Mouse (Mus musculus): Measurements from ENCODE around the gene Grid1. TPM values are rescaled to one million over a fixed set of nuclear protein-coding genes. Genes with fewer than 3 reads are reported as not detected.

Gene Grid1
- polyA plus RNA-seq, 1 experiment from 2014 or later, result 0.59 TPM

GRCm38 (mm10) chr14:35122111-35122510 lies 302.2 kb downstream of the Grid1 start:
- no peaks in the 10 kb centered on the region for H3K27me3 ChIP-seq (ENCODE audit: insufficient read depth, poor library complexity, severe bottlenecking)
- H3K36me3 ChIP-seq, result no peaks in the 10 kb centered on the region
- no peaks in the 10 kb centered on the region for H3K4me1 ChIP-seq
- WGBS, result 49% methylated on average over 3 of the region's 3 CpGs
- no peaks in the 10 kb centered on the region for H3K9me3 ChIP-seq
- no peak overlapping the region for H3K27ac ChIP-seq
- no peak for DNase-seq (ENCODE audit: low spot score)
- no peak overlapping the region for H3K4me3 ChIP-seq

- no peaks in the 10 kb centered on the region for H3K27me3 ChIP-seq (ENCODE audit: insufficient read depth, poor library complexity, severe bottlenecking)
- no peaks in the 10 kb centered on the region for H3K36me3 ChIP-seq
- no peaks in the 10 kb centered on the region for H3K9me3 ChIP-seq
- 79% methylated on average over 5 of the region's 5 CpGs for WGBS
- no peak overlapping the region for H3K27ac ChIP-seq
- no peak overlapping the region for H3K4me3 ChIP-seq
- H3K4me1 ChIP-seq, result no peaks in the 10 kb centered on the region
- DNase-seq (ENCODE audit: low spot score), result no peak
Measured at GRCm38 (mm10) chr14:35123260-35123875, 303.5 kb downstream of the Grid1 start.

GRCm38 (mm10) chr14:35127616-35128015 lies 307.7 kb downstream of the Grid1 start:
- no peaks in the 10 kb centered on the region for H3K36me3 ChIP-seq
- H3K27me3 ChIP-seq (ENCODE audit: insufficient read depth, poor library complexity, severe bottlenecking), result no peaks in the 10 kb centered on the region
- H3K4me1 ChIP-seq, result no peaks in the 10 kb centered on the region
- WGBS, result 87% methylated on average over 8 of the region's 8 CpGs
- H3K9me3 ChIP-seq, result no peaks in the 10 kb centered on the region
- H3K27ac ChIP-seq, result no peak overlapping the region
- DNase-seq (ENCODE audit: low spot score), result no peak
- H3K4me3 ChIP-seq, result no peak overlapping the region

- no peak for DNase-seq (ENCODE audit: low spot score)
- Histone ChIP-seq H3K4me1 (no peaks in the 10 kb centered on the region), H3K4me3 (no peak overlapping the region), H3K27ac (no peak overlapping the region), H3K27me3 (ENCODE audit: insufficient read depth, poor library complexity, severe bottlenecking) (no peaks in the 10 kb centered on the region), H3K9me3 (no peaks in the 10 kb centered on the region), H3K36me3 (no peaks in the 10 kb centered on the region)
- WGBS, result 85% methylated on average over 2 of the region's 2 CpGs
Measured at GRCm38 (mm10) chr14:35135056-35135455, 315.1 kb downstream of the Grid1 start.

- H3K4me1 ChIP-seq, result no peaks in the 10 kb centered on the region
- no peak overlapping the region for H3K27ac ChIP-seq
- H3K36me3 ChIP-seq, result no peaks in the 10 kb centered on the region
- H3K4me3 ChIP-seq, result no peak overlapping the region
- H3K9me3 ChIP-seq, result no peaks in the 10 kb centered on the region
- no peaks in the 10 kb centered on the region for H3K27me3 ChIP-seq (ENCODE audit: insufficient read depth, poor library complexity, severe bottlenecking)
- no peak for DNase-seq (ENCODE audit: low spot score)
- WGBS, result 77% methylated on average over 7 of the region's 7 CpGs
Measured at GRCm38 (mm10) chr14:35138069-35138468, 318.2 kb downstream of the Grid1 start.

GRCm38 (mm10) chr14:35139824-35140223 lies 319.9 kb downstream of the Grid1 start:
- Histone ChIP-seq H3K4me1 (no peaks in the 10 kb centered on the region), H3K36me3 (no peaks in the 10 kb centered on the region), H3K27me3 (ENCODE audit: insufficient read depth, poor library complexity, severe bottlenecking) (no peaks in the 10 kb centered on the region), H3K27ac (no peak overlapping the region), H3K9me3 (no peaks in the 10 kb centered on the region), H3K4me3 (no peak overlapping the region)
- no peak for DNase-seq (ENCODE audit: low spot score)
- WGBS, result 74% methylated on average over 7 of the region's 7 CpGs

GRCm38 (mm10) chr14:35152450-35152849 lies 332.5 kb downstream of the Grid1 start:
- Histone ChIP-seq H3K27me3 (ENCODE audit: insufficient read depth, poor library complexity, severe bottlenecking) (no peaks in the 10 kb centered on the region), H3K27ac (no peak overlapping the region), H3K4me3 (no peak overlapping the region), H3K9me3 (no peaks in the 10 kb centered on the region), H3K36me3 (no peaks in the 10 kb centered on the region), H3K4me1 (no peaks in the 10 kb centered on the region)
- 86% methylated on average over 3 of the region's 3 CpGs for WGBS
- no peak for DNase-seq (ENCODE audit: low spot score)

GRCm38 (mm10) chr14:35153701-35154277 lies 333.9 kb downstream of the Grid1 start:
- Histone ChIP-seq H3K36me3 (no peaks in the 10 kb centered on the region), H3K4me3 (no peak overlapping the region), H3K4me1 (no peaks in the 10 kb centered on the region), H3K27ac (no peak overlapping the region), H3K27me3 (ENCODE audit: insufficient read depth, poor library complexity, severe bottlenecking) (no peaks in the 10 kb centered on the region), H3K9me3 (no peaks in the 10 kb centered on the region)
- WGBS, result 59% methylated on average over 3 of the region's 3 CpGs
- DNase-seq (ENCODE audit: low spot score), result no peak

GRCm38 (mm10) chr14:35154364-35154763 lies 334.5 kb downstream of the Grid1 start:
- no peak for DNase-seq (ENCODE audit: low spot score)
- Histone ChIP-seq H3K4me1 (no peaks in the 10 kb centered on the region), H3K27ac (no peak overlapping the region), H3K4me3 (no peak overlapping the region), H3K9me3 (no peaks in the 10 kb centered on the region), H3K27me3 (ENCODE audit: insufficient read depth, poor library complexity, severe bottlenecking) (no peaks in the 10 kb centered on the region), H3K36me3 (no peaks in the 10 kb centered on the region)
- 80% methylated on average over 3 of the region's 3 CpGs for WGBS

- H3K4me1 ChIP-seq, result no peaks in the 10 kb centered on the region
- H3K27me3 ChIP-seq (ENCODE audit: insufficient read depth, poor library complexity, severe bottlenecking), result no peaks in the 10 kb centered on the region
- no peak overlapping the region for H3K4me3 ChIP-seq
- 77% methylated on average over 7 of the region's 7 CpGs for WGBS
- no peaks in the 10 kb centered on the region for H3K36me3 ChIP-seq
- H3K27ac ChIP-seq, result no peak overlapping the region
- no peaks in the 10 kb centered on the region for H3K9me3 ChIP-seq
- DNase-seq (ENCODE audit: low spot score), result no peak
Measured at GRCm38 (mm10) chr14:35157069-35157655, 337.3 kb downstream of the Grid1 start.

GRCm38 (mm10) chr14:35159296-35159695 lies 339.4 kb downstream of the Grid1 start:
- H3K27ac ChIP-seq, result no peak overlapping the region
- no peaks in the 10 kb centered on the region for H3K4me1 ChIP-seq
- DNase-seq (ENCODE audit: low spot score), result no peak
- 93% methylated on average over 2 of the region's 2 CpGs for WGBS
- no peaks in the 10 kb centered on the region for H3K9me3 ChIP-seq
- H3K36me3 ChIP-seq, result no peaks in the 10 kb centered on the region
- H3K4me3 ChIP-seq, result no peak overlapping the region
- H3K27me3 ChIP-seq (ENCODE audit: insufficient read depth, poor library complexity, severe bottlenecking), result no peaks in the 10 kb centered on the region

GRCm38 (mm10) chr14:35167451-35167850 lies 347.5 kb downstream of the Grid1 start:
- Histone ChIP-seq H3K4me1 (no peaks in the 10 kb centered on the region), H3K36me3 (no peaks in the 10 kb centered on the region), H3K4me3 (no peak overlapping the region), H3K9me3 (no peaks in the 10 kb centered on the region), H3K27ac (no peak overlapping the region), H3K27me3 (ENCODE audit: insufficient read depth, poor library complexity, severe bottlenecking) (no peaks in the 10 kb centered on the region)
- 64% methylated on average over 2 of the region's 2 CpGs for WGBS
- no peak for DNase-seq (ENCODE audit: low spot score)

GRCm38 (mm10) chr14:35173861-35174260 lies 354.0 kb downstream of the Grid1 start:
- Histone ChIP-seq H3K36me3 (no peaks in the 10 kb centered on the region), H3K27ac (no peak overlapping the region), H3K9me3 (no peaks in the 10 kb centered on the region), H3K27me3 (ENCODE audit: insufficient read depth, poor library complexity, severe bottlenecking) (no peaks in the 10 kb centered on the region), H3K4me1 (no peaks in the 10 kb centered on the region), H3K4me3 (no peak overlapping the region)
- DNase-seq (ENCODE audit: low spot score), result no peak
- WGBS, result 78% methylated on average over 1 of the region's 1 CpGs
